Mouse (Mus musculus): Measurements from ENCODE around the gene Olfr976. TPM values are rescaled to one million over a fixed set of nuclear protein-coding genes. Genes with fewer than 3 reads are reported as not detected.
"Not testable (repeated sequence)": the region's sequence is repeated elsewhere in the genome, so short reads cannot be mapped to it uniquely, and the experiment has no call there.

The Olfr976 gene
- not detected in 2 replicates for polyA plus RNA-seq (2012)

DNA sequence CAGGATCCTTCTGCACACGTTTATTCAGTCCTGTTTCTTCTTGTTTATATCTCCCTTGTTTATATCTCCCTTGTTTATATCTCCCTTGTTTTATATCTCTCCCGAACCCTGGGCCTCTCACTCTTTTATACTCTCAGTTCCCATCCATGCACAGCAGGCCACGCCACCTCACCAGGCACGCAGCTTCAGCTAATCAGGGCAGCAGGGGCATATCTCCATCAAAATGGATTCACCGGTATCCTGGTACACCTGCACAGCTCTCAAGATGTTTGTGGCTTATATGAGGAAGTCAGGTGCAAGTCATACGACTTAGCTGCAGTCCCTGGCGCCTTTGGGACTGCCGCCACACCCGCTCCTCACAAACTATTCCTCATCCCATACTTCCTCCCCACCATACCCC lies at the start of gene Olfr976:
TSS of gene Olfr976 (minus strand) at position 101 of the 400 bp plus-strand sequence.
- not testable (repeated sequence) for TF ChIP-seq GATA1 (IDR thresholded peaks at IDR 0.05; ENCODE audit: low read length)

- no peak for TF ChIP-seq GATA1 (IDR thresholded peaks at IDR 0.05; ENCODE audit: low read length)
Observed at GRCm38 (mm10) chr9:40009482-40009881, 48.5 kb upstream of the Olfr976 start, which contains the start of gene Olfr980. Olfr980 (minus strand) TSS chr9:40009582.

DNA sequence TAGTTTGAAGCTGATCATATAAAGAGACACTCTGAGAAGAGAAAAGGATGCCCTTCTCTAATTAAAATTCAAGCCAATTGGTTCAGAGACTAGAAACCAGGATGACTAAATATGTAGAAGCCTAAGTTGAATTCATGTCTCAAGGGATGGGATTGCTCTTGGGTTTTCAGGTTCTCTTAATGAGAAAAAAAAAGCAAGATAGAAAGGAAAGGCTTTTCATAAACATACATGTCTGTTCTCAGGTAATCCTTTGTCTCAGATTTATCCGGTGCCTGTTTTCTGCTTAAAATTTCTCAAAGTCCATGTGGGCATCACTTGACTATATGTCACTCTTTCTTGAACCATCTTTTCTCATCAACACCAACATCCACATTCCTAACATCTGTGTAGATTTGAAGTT lies 42.4 kb upstream of the Olfr976 start, which contains the start of gene Olfr979:
TSS of gene Olfr979 (minus strand) at position 101 of the 400 bp plus-strand sequence.
- TF ChIP-seq GATA1 (IDR thresholded peaks at IDR 0.05; ENCODE audit: low read length), result no peak

DNA sequence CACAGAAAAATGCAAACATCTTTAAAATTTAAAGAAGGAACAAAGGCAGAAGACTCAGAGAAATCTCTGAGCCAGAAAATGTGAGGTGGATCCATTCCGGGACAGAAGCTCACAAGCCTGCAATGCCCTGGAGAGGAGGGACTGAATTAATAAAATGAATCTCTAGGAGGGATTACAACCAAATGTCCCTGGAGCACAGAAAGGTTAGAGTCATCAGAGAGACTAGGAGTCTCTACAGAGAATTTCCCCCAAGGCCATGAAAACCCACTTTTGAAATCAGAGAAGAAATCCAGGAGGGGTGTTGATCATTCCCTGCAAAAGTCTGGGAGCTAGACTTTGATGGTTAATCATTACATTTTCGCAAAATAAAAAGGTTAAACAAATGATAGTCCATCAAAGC lies 30.9 kb upstream of the Olfr976 start, which contains the start of gene Olfr978:
TSS of gene Olfr978 (plus strand) at position 301 of the 400 bp plus-strand sequence.
- no peak for TF ChIP-seq GATA1 (IDR thresholded peaks at IDR 0.05; ENCODE audit: low read length)

DNA sequence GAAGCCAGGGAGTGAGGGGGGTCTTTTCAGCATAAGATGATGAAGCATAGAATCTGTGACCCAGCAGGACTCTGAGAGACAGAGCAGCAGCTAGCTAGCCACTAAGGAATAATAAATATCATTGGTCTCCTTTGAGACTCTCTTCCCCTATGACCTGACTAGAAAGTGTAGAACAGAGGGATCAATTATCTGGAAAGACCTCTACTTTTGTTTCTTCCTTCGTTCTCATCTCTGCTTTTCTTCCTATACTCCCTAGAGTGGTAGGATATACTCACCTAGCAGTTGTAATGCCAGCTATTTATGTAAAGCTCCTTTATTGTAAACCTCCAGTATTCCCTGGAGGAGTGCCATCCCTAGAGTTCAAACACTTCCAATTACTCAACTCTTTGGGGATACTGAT lies 9.0 kb downstream of the Olfr976 start, which contains the start of gene Olfr975:
TSS of gene Olfr975 (minus strand) at position 101 of the 400 bp plus-strand sequence.
- TF ChIP-seq GATA1 (IDR thresholded peaks at IDR 0.05; ENCODE audit: low read length), result no peak

GRCm38 (mm10) chr9:39937201-39937600 lies 23.7 kb downstream of the Olfr976 start, which contains the start of gene Olfr974:
Olfr974 (plus strand) TSS chr9:39937501.
- TF ChIP-seq GATA1 (IDR thresholded peaks at IDR 0.05; ENCODE audit: low read length), result no peak

- TF ChIP-seq GATA1 (IDR thresholded peaks at IDR 0.05; ENCODE audit: low read length), result no peak
Observed at GRCm38 (mm10) chr9:39909939-39910338, 51.0 kb downstream of the Olfr976 start.

- TF ChIP-seq GATA1 (IDR thresholded peaks at IDR 0.05; ENCODE audit: low read length), result no peak
Observed at GRCm38 (mm10) chr9:39907036-39907435, 53.9 kb downstream of the Olfr976 start, which contains the start of gene Olfr229. Olfr229 (plus strand) TSS chr9:39907336.

- TF ChIP-seq GATA1 (IDR thresholded peaks at IDR 0.05; ENCODE audit: low read length), result no peak
Observed at GRCm38 (mm10) chr9:39905106-39905505, 55.8 kb downstream of the Olfr976 start.

Other genes starting within 250 kb of the Olfr976 start
- gene Olfr965, start 249.8 kb downstream of the Olfr976 start, polyA plus RNA-seq (2012), result not detected in 2 replicates
- not detected in 2 replicates for gene Olfr150, start 230.2 kb downstream of the Olfr976 start, polyA plus RNA-seq (2012)
- not detected in 2 replicates for gene Olfr967, start 214.9 kb downstream of the Olfr976 start, polyA plus RNA-seq (2012)
- not detected in 2 replicates for gene Olfr968, start 177.9 kb downstream of the Olfr976 start, polyA plus RNA-seq (2012)
- not detected in 2 replicates for gene Olfr969, start 170.2 kb downstream of the Olfr976 start, polyA plus RNA-seq (2012)
- not detected in 2 replicates for gene Olfr970, start 152.3 kb downstream of the Olfr976 start, polyA plus RNA-seq (2012)
- gene Olfr971, start 124.3 kb downstream of the Olfr976 start, polyA plus RNA-seq (2012), result not detected in 2 replicates
- not detected in 2 replicates for gene Olfr972, start 94.7 kb downstream of the Olfr976 start, polyA plus RNA-seq (2012)
- not detected in 2 replicates for gene Olfr229, start 53.8 kb downstream of the Olfr976 start, polyA plus RNA-seq (2012)
- gene Olfr974, start 23.6 kb downstream of the Olfr976 start, polyA plus RNA-seq (2012), result not detected in 2 replicates
- gene Olfr975, start 9.1 kb downstream of the Olfr976 start, polyA plus RNA-seq (2012), result not detected in 2 replicates
- gene Olfr978, start 31.0 kb upstream of the Olfr976 start, polyA plus RNA-seq (2012), result not detected in 2 replicates
- not detected in 2 replicates for gene Olfr979, start 42.3 kb upstream of the Olfr976 start, polyA plus RNA-seq (2012)
- gene Olfr980, start 48.4 kb upstream of the Olfr976 start, polyA plus RNA-seq (2012), result not detected in 2 replicates
- not detected in 2 replicates for gene Olfr981, start 60.3 kb upstream of the Olfr976 start, polyA plus RNA-seq (2012)
- not detected in 2 replicates for gene Olfr982, start 112.7 kb upstream of the Olfr976 start, polyA plus RNA-seq (2012)
- gene Olfr983, start 132.5 kb upstream of the Olfr976 start, polyA plus RNA-seq (2012), result not detected in 2 replicates
- not detected in 2 replicates for gene Olfr984, start 153.1 kb upstream of the Olfr976 start, polyA plus RNA-seq (2012)
- not detected in 2 replicates for gene Olfr985, start 169.1 kb upstream of the Olfr976 start, polyA plus RNA-seq (2012)
- gene Tmem225, start 187.0 kb upstream of the Olfr976 start, polyA plus RNA-seq (2012), result not detected in 2 replicates
- not detected in 2 replicates for gene Olfr986, start 219.8 kb upstream of the Olfr976 start, polyA plus RNA-seq (2012)
- gene Zfp202, start 231.2 kb upstream of the Olfr976 start, polyA plus RNA-seq (2012), result 0.55 and 0.66 TPM in 2 replicates